ENCODE assay signal across 5 mouse cellular contexts in genomic region chr11:52420296-52421052, GRCm38 (mm10).
"Had no signal": no experiment of that assay in that cellular context is flagged by ENCODE, and none has a peak within 500 bp of the region (broad histone marks: within the 10 kb centered on the region; RNA-seq: fewer than 3 reads in every experiment).

No protein-coding gene starts in this region.

- H3K27ac ChIP-seq: hindbrain, postnatal 0 days; limb, embryonic 13.5 days; liver, embryonic 14.5 days; midbrain, embryonic 15.5 days; neural tube, embryonic 12.5 days had no signal

- H3K4me3 ChIP-seq: limb, embryonic 13.5 days; midbrain, embryonic 15.5 days; neural tube, embryonic 12.5 days had no signal

- H3K4me2 ChIP-seq: limb, embryonic 13.5 days; midbrain, embryonic 15.5 days; neural tube, embryonic 12.5 days had no signal

- H3K27me3 ChIP-seq: midbrain, embryonic 15.5 days had no signal

- H3K36me3 ChIP-seq: limb, embryonic 13.5 days; midbrain, embryonic 15.5 days; neural tube, embryonic 12.5 days had no signal

- H3K9ac ChIP-seq: limb, embryonic 13.5 days; liver, embryonic 14.5 days; midbrain, embryonic 15.5 days; neural tube, embryonic 12.5 days had no signal

- H3K9me3 ChIP-seq: limb, embryonic 13.5 days; midbrain, embryonic 15.5 days; neural tube, embryonic 12.5 days had no signal

- H3K4me1 ChIP-seq: midbrain, embryonic 15.5 days; neural tube, embryonic 12.5 days had no signal
